In the genomic region with DNA sequence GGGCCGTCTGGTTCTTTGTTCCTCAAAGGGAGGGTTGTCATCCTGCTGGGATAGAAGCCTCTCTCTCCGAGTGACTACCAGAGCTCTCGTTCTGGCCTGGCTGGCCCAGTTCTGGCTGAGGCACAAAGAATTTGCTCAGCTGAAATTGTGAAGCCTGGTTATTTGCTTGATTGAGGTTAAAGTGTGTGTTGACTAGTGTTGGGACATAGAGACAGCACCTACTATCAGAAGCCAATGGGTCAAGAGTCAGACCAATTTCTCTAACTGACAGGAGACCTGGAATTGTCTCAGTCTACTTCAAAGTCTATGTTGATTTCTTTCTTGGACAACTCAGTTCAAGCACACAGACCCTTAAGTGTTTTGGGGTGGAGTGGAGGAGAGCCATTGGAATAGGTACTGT, we compare ENCODE assay signal across 33 mouse cellular contexts. TPM values are rescaled to one million over a fixed set of nuclear protein-coding genes. Genes with fewer than 3 reads are reported as not detected.
"Had no signal": no experiment of that assay in that cellular context is flagged by ENCODE, and none has a peak within 500 bp of the region (broad histone marks: within the 10 kb centered on the region; RNA-seq: fewer than 3 reads in every experiment).

No protein-coding gene starts in this region.

- H3K4me2 ChIP-seq: embryonic facial prominence, embryonic 12.5 days; embryonic facial prominence, embryonic 13.5 days; embryonic facial prominence, embryonic 15.5 days; forebrain, embryonic 12.5 days; forebrain, embryonic 13.5 days; forebrain, embryonic 15.5 days had no signal

- ATAC-seq: forebrain, embryonic 13.5 days; forebrain, embryonic 14.5 days; forebrain, embryonic 15.5 days; forebrain, embryonic 16.5 days; forebrain, postnatal 0 days had no signal

- H3K4me3 ChIP-seq: embryonic facial prominence, embryonic 10.5 days; embryonic facial prominence, embryonic 12.5 days; embryonic facial prominence, embryonic 13.5 days; embryonic facial prominence, embryonic 15.5 days; erythroblast, embryonic 14.5 days; forebrain, embryonic 10.5 days; forebrain, embryonic 12.5 days; forebrain, embryonic 13.5 days; forebrain, embryonic 15.5 days; gastrocnemius, adult 2 months; heart, adult 2 months had no signal

- H3K27ac ChIP-seq: embryonic facial prominence, embryonic 10.5 days; embryonic facial prominence, embryonic 12.5 days; embryonic facial prominence, embryonic 13.5 days; embryonic facial prominence, embryonic 15.5 days; forebrain, embryonic 10.5 days; forebrain, embryonic 12.5 days; forebrain, embryonic 13.5 days; forebrain, embryonic 15.5 days; gastrocnemius, adult 2 months; heart, adult 2 months had no signal

- H3K27me3 ChIP-seq: embryonic facial prominence, embryonic 12.5 days; embryonic facial prominence, embryonic 13.5 days; embryonic facial prominence, embryonic 15.5 days; forebrain, embryonic 12.5 days; forebrain, embryonic 13.5 days; forebrain, embryonic 15.5 days had no signal

- H3K9ac ChIP-seq: embryonic facial prominence, embryonic 12.5 days; embryonic facial prominence, embryonic 13.5 days; embryonic facial prominence, embryonic 15.5 days; forebrain, embryonic 12.5 days; forebrain, embryonic 13.5 days; forebrain, embryonic 15.5 days; forebrain, postnatal 0 days had no signal

- H3K9me3 ChIP-seq: embryonic facial prominence, embryonic 10.5 days; embryonic facial prominence, embryonic 12.5 days; embryonic facial prominence, embryonic 13.5 days; embryonic facial prominence, embryonic 15.5 days; forebrain, embryonic 12.5 days; forebrain, embryonic 13.5 days; forebrain, embryonic 15.5 days had no signal

- H3K4me1 ChIP-seq: embryonic facial prominence, embryonic 10.5 days; embryonic facial prominence, embryonic 12.5 days; embryonic facial prominence, embryonic 13.5 days; embryonic facial prominence, embryonic 15.5 days; forebrain, embryonic 10.5 days; forebrain, embryonic 12.5 days; forebrain, embryonic 13.5 days; forebrain, embryonic 15.5 days had no signal

- DNase-seq: cerebellum, adult 2 months; cerebellum, adult 8-10 months; cerebellum, adult 9-10 months; cerebellum, adult 9-11 months; cerebellum, postnatal 10 days; cerebellum, postnatal 14 days; cerebellum, postnatal 25 days; cerebellum, postnatal 36 days; embryo, embryonic 11 days; forebrain, postnatal 0 days; gastrocnemius, adult 2 months; gastrocnemius, postnatal 10 days; gastrocnemius, postnatal 14 days; gastrocnemius, postnatal 25 days; gastrocnemius, postnatal 36 days; heart, adult 11 months; heart, adult 18-20 months; heart, adult 2 months had no signal

- H3K36me3 ChIP-seq: embryonic facial prominence, embryonic 10.5 days; embryonic facial prominence, embryonic 12.5 days; embryonic facial prominence, embryonic 13.5 days; embryonic facial prominence, embryonic 15.5 days; forebrain, embryonic 10.5 days; forebrain, embryonic 12.5 days; forebrain, embryonic 15.5 days had no signal

RNA-seq across cellular contexts. Expression of gene 1700001L19Rik, which starts 29.8 kb away (rescaled TPM):
- total RNA-seq: common myeloid progenitor, adult 5-6 weeks; gastrocnemius, adult 18-20 months; gastrocnemius, adult 2 months; gastrocnemius, postnatal 14 days; gastrocnemius, postnatal 25 days; gastrocnemius, postnatal 36 days; gastrocnemius, postnatal 4 days; granulocyte monocyte progenitor cell, adult 5-6 weeks; heart, adult 18-20 months; heart, adult 2 months had no signal
- polyA plus RNA-seq: erythroblast, embryonic 14.5 days had no signal
